Mouse (Mus musculus): ENCODE data around the gene Fbxo24.
"Not testable (repeated sequence)": the region's sequence is repeated elsewhere in the genome, so short reads cannot be mapped to it uniquely, and the experiment has no call there.

Fbxo24 gene

DNA sequence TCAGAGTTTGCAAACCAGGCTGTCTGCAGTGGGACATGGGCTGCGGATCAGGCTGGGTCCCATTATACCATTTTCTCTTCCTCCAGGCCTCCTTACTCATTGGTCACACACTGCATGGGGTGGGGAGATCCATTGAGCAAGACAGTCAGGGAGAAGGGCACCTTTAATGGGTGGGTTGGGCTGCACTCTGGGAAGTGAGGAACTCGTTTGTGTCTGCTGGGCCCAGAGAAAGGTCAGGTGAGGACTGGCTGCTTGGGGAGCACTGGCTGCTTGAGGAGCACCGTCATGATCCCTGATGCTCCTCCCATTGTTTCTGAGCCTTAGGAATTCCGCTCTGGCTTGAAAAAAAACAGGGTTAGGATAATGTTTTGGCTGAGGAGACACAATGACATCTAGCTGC, 14.1 kb upstream of the Fbxo24 start:
- DNase-seq (ENCODE audit: low read depth, low spot score), result peak; percentile 67

DNA sequence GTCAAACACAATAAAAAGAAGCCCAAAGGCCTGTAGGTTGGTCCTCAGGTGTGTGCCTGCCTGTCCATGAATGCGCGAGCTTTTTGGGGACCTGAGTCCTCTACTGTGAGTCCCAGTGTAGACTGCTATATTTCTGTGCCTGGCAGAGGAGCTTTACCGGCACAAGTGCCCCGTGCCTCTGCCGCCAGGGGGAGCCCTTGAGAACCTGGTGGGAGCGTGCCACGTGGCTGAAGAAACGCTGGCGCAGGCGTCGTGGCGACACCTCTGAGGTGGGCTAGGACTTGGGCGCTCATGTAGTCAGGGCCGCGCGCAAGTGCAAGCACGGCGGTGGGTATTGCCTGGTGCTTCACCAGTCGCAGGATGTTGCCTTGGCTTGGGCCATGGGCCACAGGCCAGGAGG, 12.3 kb upstream of the Fbxo24 start, which contains the start of gene Sap25:
Sap25 (plus strand) TSS at position 281 of the 400 bp plus-strand sequence.
- peak; percentile 94 for DNase-seq (ENCODE audit: low read depth, low spot score)

DNA sequence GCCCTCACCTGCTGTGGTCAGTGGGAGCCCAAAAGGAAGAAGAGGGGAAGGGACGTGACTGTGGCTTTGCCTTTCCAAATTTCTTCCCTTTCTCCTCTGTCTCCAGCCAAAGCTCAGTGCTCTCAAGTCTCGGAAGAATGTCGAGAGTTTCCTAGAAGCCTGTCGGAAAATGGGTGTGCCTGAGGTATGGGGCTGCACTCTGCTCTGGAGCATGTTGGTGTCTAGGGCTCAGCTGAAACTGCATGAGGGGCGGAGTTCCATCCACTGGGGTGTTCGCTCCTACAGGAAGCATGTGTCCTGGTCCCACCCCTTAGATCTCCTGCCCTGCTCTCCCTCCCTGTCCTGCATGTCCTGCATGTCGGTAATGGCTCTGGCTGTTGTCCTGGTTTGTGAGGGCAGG, 10.7 kb upstream of the Fbxo24 start:
- DNase-seq (ENCODE audit: low read depth, low spot score), result peak; percentile 91

DNA sequence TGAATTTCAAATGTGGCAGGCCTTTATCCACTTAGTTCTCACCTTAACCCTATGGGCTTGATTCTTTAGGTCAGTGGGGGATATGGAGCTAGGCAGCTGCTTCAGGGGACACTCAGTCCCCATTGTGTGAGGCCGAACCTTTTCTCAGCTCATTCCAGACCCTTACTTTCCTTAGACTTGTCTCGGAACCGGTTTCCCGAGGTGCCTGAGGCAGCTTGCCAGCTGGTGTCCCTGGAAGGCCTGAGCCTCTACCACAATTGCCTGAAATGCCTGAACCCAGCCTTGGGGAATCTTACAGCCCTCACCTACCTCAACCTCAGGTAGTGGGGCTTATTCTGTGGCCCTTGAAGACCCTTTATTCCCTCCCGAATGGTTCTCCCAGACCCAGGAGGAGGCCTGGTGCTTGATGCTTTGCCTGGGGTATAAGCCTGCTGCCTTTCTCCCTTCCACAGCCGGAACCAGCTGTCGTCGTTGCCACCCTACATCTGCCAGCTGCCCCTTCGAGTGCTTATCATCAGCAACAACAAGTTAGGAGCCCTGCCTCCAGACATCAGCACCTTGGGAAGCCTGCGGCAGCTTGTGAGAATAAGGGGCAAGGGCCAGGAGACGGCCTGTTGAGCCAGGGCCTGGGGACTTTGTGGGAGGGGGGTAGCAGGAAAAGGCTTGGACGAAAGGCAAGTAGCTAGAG, 4.7 kb upstream of the Fbxo24 start:
- DNase-seq (ENCODE audit: low read depth, low spot score), result no peak

DNA sequence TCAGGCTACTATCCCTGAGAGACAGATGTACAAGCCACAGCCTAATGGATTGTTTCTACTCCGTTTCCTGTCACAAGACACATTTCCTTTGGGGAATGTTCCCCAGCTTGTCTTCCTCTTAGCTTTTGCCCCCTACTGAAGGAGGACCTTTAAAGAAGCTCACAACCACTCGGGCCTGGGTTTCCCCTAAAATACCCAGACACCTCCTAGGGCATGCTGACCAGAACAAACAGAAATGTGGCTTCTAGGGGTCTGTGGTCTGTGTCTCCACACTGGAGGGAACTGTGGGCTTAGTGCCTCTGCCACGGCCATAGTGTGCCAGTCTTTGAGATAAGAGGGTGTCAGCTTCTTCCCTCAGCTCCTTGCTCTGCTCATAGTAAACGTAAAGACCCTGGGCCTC, 2.8 kb upstream of the Fbxo24 start:
- DNase-seq (ENCODE audit: low read depth, low spot score), result no peak

DNA sequence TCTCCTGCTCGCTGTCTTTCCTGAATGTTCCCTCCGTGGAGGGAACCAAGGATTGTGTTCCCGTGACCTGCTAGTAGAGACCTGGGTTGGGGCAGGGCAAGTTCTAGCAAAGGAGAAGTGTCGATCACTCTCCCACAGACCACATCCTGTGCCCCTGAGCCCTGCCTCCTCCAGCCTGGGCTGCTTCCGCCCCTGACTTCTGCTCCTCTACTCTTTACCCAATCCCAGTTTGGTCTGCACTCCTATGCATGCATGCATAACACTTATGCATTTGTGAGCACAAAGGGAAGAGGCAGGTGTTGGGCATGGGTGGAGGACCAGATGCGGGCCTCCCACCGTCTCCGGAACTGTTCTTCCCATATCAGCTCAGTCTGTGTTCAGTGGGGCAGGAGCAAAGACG, 2.4 kb upstream of the Fbxo24 start:
- peak; percentile 99 for DNase-seq (ENCODE audit: low read depth, low spot score)

DNA sequence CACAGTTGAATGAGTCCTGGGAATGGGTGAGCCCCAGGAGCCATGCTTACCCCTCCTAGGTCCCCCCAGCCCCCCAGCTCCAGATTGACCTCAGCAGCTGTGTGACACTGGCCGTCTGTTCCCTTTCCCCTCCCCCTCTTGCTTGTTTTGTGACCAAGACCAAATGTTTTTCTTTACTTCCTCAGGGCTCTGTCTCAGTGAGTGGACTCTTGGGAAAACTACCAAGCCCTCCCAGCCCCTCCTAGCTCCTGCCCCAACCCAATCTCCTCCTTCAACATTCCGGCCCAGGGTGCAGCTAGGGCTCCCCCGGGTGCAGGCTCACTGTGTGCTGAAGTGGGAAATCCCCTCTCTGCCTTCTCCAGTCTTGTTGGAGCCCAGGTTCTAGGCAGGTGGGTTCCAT, 1.8 kb upstream of the Fbxo24 start:
- peak; percentile 85 for DNase-seq (ENCODE audit: low read depth, low spot score)

DNA sequence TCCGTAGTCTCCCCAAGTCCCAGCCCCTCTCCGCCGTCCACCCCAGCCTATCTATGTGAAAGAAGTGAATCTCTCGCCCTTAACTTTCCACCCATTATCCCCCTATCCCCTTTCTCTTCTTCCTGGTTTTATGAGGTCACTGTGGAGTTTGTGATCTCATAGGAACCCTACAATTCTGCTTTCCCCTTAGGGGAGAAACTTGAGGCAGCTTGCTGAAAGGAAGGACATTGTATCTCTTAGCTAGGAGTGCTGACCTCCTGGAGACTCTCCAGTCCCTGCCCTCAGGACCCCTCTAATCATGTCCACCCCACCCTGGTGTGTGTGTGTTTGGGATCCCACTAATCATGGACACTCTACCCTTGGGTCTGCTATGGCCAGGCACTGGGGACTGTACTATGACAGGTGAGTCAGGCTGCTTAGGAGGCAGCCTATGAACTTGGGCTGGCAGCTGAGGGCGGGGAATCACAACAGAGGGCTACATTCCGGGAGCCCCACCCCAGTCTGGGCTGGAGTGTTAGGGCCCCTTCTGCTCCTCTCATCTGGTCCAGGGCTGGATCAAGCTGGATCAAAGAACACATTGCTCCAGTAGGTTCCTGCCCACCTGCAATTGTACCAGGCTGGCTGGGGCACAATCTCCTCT, 1.2 kb upstream of the Fbxo24 start:
- DNase-seq (ENCODE audit: low read depth, low spot score), result peak; percentile 95

DNA sequence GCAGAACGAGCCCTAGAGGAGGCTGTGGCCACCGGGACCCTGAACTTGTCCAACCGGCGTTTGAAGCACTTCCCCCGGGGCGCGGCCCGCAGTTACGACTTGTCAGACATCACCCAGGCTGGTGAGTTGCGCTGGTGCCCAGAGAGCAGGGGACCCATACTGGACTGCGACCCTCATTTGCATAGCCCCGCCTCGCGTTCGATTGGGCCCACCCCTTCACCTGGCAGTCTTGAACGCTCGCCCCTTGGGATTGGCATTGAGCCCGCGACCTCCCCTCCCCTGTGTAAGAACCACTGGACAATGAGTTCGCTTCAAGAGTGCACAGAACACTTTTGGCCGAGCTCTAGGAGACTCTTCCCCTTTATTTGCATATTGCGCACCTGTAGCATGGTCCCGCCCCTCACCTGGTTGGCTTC, 512 bp upstream of the Fbxo24 start:
- DNase-seq (ENCODE audit: low read depth, low spot score), result peak; percentile 87

DNA sequence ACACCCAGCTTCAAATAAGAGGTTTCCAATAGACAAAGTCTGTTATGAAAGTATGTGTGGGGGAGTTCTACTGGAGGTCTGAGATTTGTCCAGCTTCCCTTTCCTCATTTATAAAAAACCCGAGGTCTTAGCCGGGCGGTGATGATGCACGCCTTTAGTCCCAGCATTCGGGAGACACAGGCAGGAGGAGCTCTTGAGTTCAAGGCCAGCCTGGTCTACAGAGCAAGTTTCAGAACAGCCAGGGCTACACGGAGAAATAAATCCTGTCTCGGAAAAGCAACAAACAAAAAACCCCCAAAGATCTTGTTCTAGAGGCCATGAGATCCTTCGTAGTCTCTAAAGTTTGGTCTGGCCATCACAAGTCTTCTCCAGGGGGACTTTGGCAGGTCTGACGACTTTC, 811 bp downstream of the Fbxo24 start:
- DNase-seq (ENCODE audit: low read depth, low spot score), result no peak

DNA sequence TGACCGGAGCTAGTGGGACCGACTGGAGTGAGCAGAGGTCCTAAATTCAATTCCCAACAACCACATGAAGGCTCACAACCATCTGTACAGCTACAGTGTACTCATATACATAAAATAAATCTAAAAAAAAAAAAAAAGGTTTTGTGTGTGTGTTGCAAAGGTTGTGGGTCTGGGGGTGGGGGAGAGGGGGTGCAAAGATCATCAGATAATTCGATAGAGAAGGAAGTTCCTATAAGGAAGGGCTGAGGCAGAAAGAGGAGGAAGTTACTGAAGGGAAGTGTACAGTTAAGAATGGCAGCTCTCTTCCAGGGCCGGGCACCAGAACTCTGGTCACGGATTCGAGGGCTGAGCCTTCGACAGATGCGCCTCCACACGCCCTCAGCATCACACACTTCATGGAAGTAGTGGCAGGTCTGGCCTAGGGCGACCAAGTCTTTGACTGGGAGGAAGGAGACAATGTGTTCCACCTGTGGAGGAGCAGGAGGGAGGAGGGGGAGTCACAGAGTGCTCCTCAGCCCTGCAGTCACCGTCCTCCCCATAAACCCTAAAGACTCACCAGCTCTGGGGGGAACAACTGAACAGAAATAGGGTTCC, 4.8 kb downstream of the Fbxo24 start:
- no peak for DNase-seq (ENCODE audit: low read depth, low spot score)

DNA sequence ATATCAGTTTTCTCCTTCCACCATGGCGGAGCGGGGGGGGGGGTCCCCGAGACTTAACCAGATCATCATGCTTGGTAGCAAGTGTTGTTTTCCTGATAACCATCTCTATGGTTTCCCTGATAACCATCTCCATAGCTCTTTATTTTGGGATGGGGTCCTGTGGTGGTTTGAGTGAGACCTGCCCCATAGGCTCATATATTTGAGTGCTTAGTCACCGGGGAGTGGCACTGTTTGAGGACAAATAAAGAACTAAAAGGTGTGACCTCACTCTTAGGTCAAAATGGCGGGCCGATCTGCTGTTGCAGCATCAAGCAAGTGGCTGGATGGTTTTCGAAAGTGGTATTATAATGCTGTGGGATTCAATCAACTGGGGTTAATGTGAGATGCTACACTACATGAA, 13.5 kb downstream of the Fbxo24 start:
- peak; percentile 78 for DNase-seq (ENCODE audit: low read depth, low spot score)

DNA sequence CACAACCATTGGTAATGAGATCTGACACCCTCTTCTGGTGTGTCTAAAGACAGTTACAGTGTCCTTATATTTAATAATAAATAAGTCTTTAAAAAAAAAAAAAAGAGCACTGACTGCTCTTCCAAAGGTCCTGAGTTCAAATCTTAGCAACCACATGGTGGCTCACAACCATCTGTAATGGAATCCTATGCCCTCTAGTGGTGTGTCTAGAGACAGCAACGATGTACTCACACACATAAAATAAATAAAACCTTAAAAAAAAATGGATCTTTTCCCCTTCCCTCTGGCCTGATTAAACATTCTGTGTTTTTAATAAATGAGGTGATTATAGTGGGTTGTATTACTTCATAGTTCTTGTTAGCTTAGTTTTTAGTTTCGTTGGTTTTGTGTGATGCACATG, 13.9 kb downstream of the Fbxo24 start:
- not testable (repeated sequence) for DNase-seq (ENCODE audit: low read depth, low spot score)

DNA sequence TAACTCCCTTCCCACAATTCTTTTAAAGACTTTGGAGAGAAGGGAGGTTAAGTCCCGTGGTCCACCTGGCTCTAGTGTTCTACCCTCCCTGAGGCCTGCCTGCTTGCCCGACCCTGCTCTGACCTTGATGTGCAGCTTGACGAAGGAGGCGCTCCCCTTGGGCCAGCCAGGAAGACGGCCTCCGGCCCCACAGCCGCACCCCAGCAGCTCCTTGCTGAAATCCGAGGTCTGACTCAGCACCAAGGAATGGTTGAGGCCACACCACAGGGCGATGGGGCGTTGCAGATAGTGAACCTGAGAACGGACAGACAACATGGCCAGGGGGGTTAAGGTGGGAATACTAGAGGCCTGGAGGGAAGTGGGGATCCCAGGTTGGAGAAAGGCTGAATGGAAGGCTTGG, 15.3 kb downstream of the Fbxo24 start, which contains the start of gene Pcolce:
Pcolce (minus strand) TSS at position 235 of the 400 bp plus-strand sequence.
- DNase-seq (ENCODE audit: low read depth, low spot score), result peak; percentile 84

DNA sequence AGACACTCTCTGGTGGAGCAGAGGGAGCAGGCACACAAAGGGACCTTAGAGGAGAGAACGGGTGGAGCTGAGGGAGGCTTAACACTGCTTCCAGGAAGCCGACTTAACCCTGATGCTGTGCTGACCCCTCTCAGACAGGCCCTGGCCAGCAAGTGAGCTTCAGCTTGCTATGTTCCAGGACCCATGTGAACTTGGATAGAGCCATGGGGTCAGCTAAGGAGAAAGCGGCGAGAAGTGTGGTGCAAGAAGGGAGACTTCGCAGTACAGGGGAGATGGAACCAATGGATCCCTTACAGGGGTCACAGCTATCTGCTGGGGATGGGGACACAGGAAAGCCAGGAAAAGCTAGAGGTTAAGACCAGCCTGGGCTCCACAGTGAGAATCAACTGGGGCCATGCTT, 15.7 kb downstream of the Fbxo24 start:
- DNase-seq (ENCODE audit: low read depth, low spot score), result no peak

DNA sequence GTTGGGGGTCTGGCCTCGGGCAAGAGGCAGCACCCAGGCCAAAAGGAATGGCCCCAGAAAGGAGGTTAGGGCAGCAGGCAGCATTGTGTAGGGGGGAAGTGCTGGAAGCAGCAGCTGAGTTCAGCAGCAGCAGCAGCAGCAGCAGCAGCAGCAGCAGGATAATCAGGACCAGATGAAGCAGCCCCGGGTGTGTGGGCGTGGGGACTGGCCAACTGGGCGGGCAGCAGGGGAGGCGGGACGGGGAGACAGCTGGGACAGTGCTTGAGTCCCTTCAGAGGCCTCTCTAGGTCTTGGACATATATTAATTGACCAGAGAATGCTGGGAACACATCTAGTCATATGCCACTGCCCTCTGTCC, 17.6 kb downstream of the Fbxo24 start:
- no peak for DNase-seq (ENCODE audit: low read depth, low spot score)

DNA sequence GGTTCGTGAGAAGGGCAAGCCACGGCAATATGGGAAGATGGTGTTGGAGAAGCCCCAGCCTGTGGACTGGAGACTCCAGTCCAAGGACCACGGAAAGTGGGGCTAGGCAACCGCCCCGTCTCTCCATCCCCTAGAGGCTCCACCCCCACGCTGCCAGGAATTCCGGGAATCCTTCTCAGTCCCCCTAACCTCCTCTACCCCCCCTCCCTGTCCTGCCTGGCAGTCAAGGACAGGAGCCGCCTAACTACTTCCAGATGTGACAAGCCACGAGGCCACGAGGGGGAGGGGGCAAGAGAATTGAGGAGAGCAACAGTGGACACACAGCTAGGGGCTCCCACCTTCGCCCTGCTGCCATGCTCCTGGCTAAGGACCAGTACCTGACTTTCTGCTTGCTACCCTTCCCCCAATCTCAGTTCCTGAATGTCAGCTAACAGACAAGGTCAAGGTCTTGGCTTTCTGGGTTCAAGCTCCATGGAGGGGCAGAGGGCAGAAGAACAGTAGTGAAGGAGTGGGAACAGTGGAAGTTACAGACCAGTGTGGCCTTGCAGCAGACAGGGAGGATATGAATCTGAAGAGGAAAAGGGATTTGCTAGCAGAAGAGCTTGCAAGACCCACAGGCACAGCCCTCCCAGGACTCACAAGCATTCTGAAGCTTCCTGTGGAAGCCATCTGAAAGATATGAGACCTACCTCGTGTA, 18.1 kb downstream of the Fbxo24 start:
- peak; percentile 95 for DNase-seq (ENCODE audit: low read depth, low spot score)

DNA sequence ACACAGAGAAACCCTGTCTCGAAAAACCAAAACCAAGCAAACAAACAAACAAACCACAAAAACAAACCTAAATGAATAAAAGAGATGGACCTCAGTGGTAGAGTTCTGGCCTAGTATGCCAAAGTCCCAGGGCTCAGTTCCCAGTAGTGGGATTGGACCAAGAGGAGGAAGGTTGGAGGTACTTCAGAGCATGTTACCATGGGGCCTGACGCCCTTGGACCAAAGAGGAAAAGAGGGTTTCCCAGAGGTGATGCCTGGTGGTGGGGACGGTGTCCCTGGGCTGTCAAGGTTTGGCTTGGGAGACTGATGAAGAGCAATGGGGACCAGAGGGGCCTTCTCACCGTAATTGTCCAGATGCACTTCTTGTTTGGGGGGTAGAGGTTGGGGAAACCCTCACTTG, 18.7 kb downstream of the Fbxo24 start:
- DNase-seq (ENCODE audit: low read depth, low spot score), result no peak

DNA sequence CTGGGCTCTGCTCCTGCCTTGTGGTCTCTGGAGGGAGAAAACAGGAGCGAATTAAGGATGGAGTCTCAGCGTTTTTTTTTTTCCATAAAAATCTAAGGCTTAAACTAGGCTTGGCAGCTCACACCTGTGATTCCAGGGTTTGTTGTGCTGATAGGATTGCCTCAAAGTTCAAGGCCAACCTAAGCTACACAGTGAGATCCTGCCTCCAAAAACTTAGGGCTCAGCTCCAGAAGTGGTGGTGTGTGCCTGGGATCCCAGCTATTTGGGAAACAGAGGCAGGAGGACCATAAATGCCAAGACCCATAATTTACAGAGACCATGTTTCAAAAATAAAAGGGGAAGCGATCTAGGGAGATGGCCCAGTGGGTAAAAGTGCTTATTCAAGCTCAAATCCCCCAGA, 19.5 kb downstream of the Fbxo24 start:
- DNase-seq (ENCODE audit: low read depth, low spot score), result no peak

DNA sequence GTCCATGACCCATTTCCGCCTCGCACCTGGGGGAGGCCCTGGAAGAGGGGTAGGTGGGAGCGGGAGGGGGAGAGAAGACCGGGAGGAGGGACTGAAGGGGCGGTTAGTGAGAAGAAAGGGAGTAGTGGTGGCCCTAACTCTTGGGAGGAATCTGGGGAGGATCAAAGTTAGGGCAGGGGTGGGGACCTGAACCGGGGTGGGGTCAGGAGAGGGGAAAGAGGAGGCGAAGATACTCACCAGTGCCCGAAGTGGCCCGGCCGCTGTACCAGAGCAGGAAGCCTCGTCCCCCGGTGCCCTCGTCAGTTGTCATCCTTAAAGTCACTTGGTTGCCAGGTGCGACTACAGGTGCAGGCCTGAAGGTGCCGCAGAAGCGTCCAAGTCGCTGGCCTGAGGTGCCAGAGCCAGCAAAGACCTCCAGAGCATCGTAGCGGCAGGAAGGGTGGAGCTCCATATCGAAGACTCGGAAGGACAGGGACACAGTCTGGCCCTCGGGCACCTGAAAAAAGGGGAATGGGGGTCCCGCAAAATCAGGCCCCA, 20.1 kb downstream of the Fbxo24 start:
- peak; percentile 66 for DNase-seq (ENCODE audit: low read depth, low spot score)

DNA sequence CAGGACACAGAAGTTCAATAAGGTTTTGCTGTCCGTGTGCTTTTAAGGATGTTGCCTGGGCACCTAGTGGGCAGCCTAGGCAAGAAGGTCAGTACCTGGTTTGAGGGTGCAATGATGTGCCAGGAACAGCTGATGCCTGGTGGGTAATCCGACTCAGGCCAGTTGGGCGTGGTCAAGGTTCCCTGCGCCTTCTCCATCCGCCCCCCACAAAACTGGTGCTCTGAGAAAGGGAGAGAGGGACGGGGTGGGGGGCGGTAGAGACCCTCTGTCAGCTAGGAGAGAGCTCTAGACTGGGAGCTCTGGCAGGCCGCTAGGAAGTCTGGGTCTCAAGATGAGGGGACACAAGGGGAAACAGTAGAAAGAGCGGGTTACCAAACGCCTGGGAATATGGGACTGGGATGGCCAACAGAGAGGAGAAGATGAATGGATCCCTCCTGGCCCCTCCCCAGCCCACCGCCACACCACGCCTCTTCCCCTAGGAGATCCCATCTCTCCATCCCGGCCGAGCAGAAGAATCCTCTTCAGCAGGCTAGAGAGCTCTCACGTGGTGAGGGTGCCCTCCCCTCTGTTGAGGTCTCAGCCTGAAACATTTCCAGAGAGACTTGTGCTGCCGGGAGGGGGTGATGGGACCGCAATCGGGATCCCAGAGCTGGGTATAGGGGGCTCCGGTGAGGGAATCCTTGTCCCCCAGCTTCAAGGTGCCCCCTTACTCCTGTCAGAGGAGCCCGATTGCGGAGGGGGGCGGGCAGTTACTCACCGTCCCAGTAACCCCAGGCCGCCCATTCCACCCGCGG, 20.7 kb downstream of the Fbxo24 start:
- DNase-seq (ENCODE audit: low read depth, low spot score), result peak; percentile 89

Measured in R1 (cell line).